Mouse (Mus musculus): ENCODE results near the gene Alkbh3. TPM values are rescaled to one million over a fixed set of nuclear protein-coding genes. Genes with fewer than 3 reads are reported as not detected.
A peak's percentile ranks its signal among the peaks of the same experiment; 100 is the strongest.

Gene Alkbh3
- polyA plus RNA-seq, 1 experiment from 2014 or later, result 24.8 TPM

- Histone ChIP-seq H3K4me3 (ENCODE audit: low read depth, low read length) (no peak overlapping the region), H3K36me3 (replicated peaks; ENCODE audit: insufficient read depth, low read length) (no peaks in the 10 kb centered on the region), H3K27me3 (ENCODE audit: insufficient read depth, low read length) (peaks cover 51% of the 10 kb centered on the region), H3K9me3 (ENCODE audit: low read length) (no peaks in the 10 kb centered on the region), H3K4me1 (ENCODE audit: insufficient read depth) (peaks cover 2% of the 10 kb centered on the region; the same call in 1 of the 2 replicates), H3K9ac (replicated peaks) (no peak overlapping the region), H3K4me2 (ENCODE audit: low read depth, low read length) (no peak overlapping the region), H3K27ac (ENCODE audit: low read depth) (no peak overlapping the region)
- TF ChIP-seq CTCF (IDR thresholded peaks at IDR 0.05; ENCODE audit: low read depth) (no peak), EP300 (IDR thresholded peaks at IDR 0.05; ENCODE audit: low read depth) (no peak)
- WGBS (ENCODE audit: insufficient replicate concordance), result 62% methylated on average over 8 of the region's 8 CpGs
- no peak for DNase-seq
- ATAC-seq, result no peak
These were observed 52.8 kb downstream of the Alkbh3 start for GRCm38 (mm10) chr2:93957785-93958175.

- H3K4me3 ChIP-seq (ENCODE audit: low read depth, low read length), result peak within 1 kb of the TSS; percentile 52
- H3K36me3 ChIP-seq (replicated peaks; ENCODE audit: insufficient read depth, low read length), result no peaks in the 10 kb centered on the region
- ATAC-seq (peak; percentile 43; the same call in 1 of the 2 replicates), DNase-seq (peak; percentile 54)
- peak within 1 kb of the TSS; percentile 51 for H3K27ac ChIP-seq (ENCODE audit: low read depth)
- no peaks in the 10 kb centered on the region for H3K9me3 ChIP-seq (ENCODE audit: low read length)
- no peak for TF ChIP-seq EP300 (IDR thresholded peaks at IDR 0.05; ENCODE audit: low read depth)
- TF ChIP-seq CTCF (IDR thresholded peaks at IDR 0.05; ENCODE audit: low read depth), result no peak
- H3K4me2 ChIP-seq (ENCODE audit: low read depth, low read length), result peak within 1 kb of the TSS; percentile 65
- 9% methylated on average over 61 of the region's 62 CpGs for WGBS (ENCODE audit: insufficient replicate concordance)
- H3K4me1 ChIP-seq (ENCODE audit: insufficient read depth), result peaks cover 2% of the 10 kb centered on the region; the same call in 1 of the 2 replicates
- peak within 1 kb of the TSS; percentile 62 for H3K9ac ChIP-seq (replicated peaks)
- H3K27me3 ChIP-seq (ENCODE audit: insufficient read depth, low read length), result peaks cover 51% of the 10 kb centered on the region
These were observed 53.5 kb downstream of the Alkbh3 start, which contains the start of gene Gm13889 for GRCm38 (mm10) chr2:93956908-93957784. Gene Gm13889, minus strand, starts transcription at chr2:93957201.

GRCm38 (mm10) chr2:93956331-93956801 is 54.2 kb downstream of the Alkbh3 start:
- peak overlapping the region; percentile 52 for H3K4me3 ChIP-seq (ENCODE audit: low read depth, low read length)
- H3K36me3 ChIP-seq (replicated peaks; ENCODE audit: insufficient read depth, low read length), result no peaks in the 10 kb centered on the region
- peak overlapping the region; percentile 62 for H3K9ac ChIP-seq (replicated peaks)
- TF ChIP-seq EP300 (IDR thresholded peaks at IDR 0.05; ENCODE audit: low read depth), result no peak
- TF ChIP-seq CTCF (IDR thresholded peaks at IDR 0.05; ENCODE audit: low read depth), result no peak
- no peaks in the 10 kb centered on the region for H3K9me3 ChIP-seq (ENCODE audit: low read length)
- peaks cover 51% of the 10 kb centered on the region for H3K27me3 ChIP-seq (ENCODE audit: insufficient read depth, low read length)
- H3K27ac ChIP-seq (ENCODE audit: low read depth), result peak overlapping the region; percentile 51
- ATAC-seq, result peak; percentile 29
- peak; percentile 34 for DNase-seq
- H3K4me1 ChIP-seq (ENCODE audit: insufficient read depth), result peaks cover 2% of the 10 kb centered on the region; the same call in 1 of the 2 replicates
- H3K4me2 ChIP-seq (ENCODE audit: low read depth, low read length), result peak overlapping the region; percentile 65
- 3% methylated on average over 37 of the region's 44 CpGs for whole genome bisulfite sequencing (ENCODE audit: insufficient replicate concordance)

DNA sequence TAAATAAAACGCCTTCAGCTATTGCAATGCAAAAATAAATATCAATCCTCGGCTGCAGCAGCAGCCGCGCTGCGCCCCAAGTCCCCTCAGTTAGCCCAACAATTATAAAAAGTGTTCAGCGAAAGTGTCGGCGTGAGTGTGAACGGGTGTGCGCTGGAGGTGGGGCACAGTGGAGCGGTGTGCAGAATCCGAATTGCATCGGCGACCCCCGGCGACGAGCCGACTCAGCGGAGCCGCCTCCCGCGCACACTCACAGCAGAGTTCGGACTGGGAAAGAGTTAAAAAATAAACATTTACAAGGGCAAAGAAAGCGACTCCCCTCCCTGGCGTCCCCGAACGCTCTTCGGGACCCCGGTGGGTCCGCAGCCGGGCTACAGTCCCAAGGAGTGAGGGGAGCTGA is 54.7 kb downstream of the Alkbh3 start:
- Histone ChIP-seq H3K4me2 (ENCODE audit: low read depth, low read length) (peak overlapping the region; percentile 65), H3K9me3 (ENCODE audit: low read length) (no peaks in the 10 kb centered on the region), H3K4me1 (ENCODE audit: insufficient read depth) (peaks cover 2% of the 10 kb centered on the region; the same call in 1 of the 2 replicates), H3K9ac (replicated peaks) (peak overlapping the region; percentile 62), H3K36me3 (replicated peaks; ENCODE audit: insufficient read depth, low read length) (no peaks in the 10 kb centered on the region), H3K27ac (ENCODE audit: low read depth) (peak overlapping the region; percentile 51; the same call in 1 of the 2 replicates), H3K27me3 (ENCODE audit: insufficient read depth, low read length) (peaks cover 51% of the 10 kb centered on the region), H3K4me3 (ENCODE audit: low read depth, low read length) (peak overlapping the region; percentile 52)
- WGBS (ENCODE audit: insufficient replicate concordance), result under 1% methylated on average over 31 of the region's 31 CpGs
- no peak for TF ChIP-seq EP300 (IDR thresholded peaks at IDR 0.05; ENCODE audit: low read depth)
- TF ChIP-seq CTCF (IDR thresholded peaks at IDR 0.05; ENCODE audit: low read depth), result no peak
- ATAC-seq (no peak), DNase-seq (no peak)

GRCm38 (mm10) chr2:93954781-93955578 is 55.6 kb downstream of the Alkbh3 start:
- peaks cover 51% of the 10 kb centered on the region for H3K27me3 ChIP-seq (ENCODE audit: insufficient read depth, low read length)
- no peak overlapping the region for H3K27ac ChIP-seq (ENCODE audit: low read depth)
- H3K4me2 ChIP-seq (ENCODE audit: low read depth, low read length), result peak overlapping the region; percentile 65
- DNase-seq (no peak), ATAC-seq (no peak)
- H3K4me3 ChIP-seq (ENCODE audit: low read depth, low read length), result peak overlapping the region; percentile 52
- H3K4me1 ChIP-seq (ENCODE audit: insufficient read depth), result peaks cover 2% of the 10 kb centered on the region; the same call in 1 of the 2 replicates
- H3K9ac ChIP-seq (replicated peaks), result peak overlapping the region; percentile 4; the same call in 1 of the 2 replicates
- 1% methylated on average over 32 of the region's 32 CpGs for WGBS (ENCODE audit: insufficient replicate concordance)
- no peaks in the 10 kb centered on the region for H3K9me3 ChIP-seq (ENCODE audit: low read length)
- H3K36me3 ChIP-seq (replicated peaks; ENCODE audit: insufficient read depth, low read length), result no peaks in the 10 kb centered on the region
- TF ChIP-seq CTCF (IDR thresholded peaks at IDR 0.05; ENCODE audit: low read depth) (no peak), EP300 (IDR thresholded peaks at IDR 0.05; ENCODE audit: low read depth) (no peak)
